Mouse (Mus musculus) forebrain, embryonic 10.5 days (tissue): ENCODE results near the gene Epn1. TPM values are rescaled to one million over a fixed set of nuclear protein-coding genes. Genes with fewer than 3 reads are reported as not detected.

Source experiments
- DNase-seq: peaks from one replicate; pipeline ENCODE4 v3.0.0-alpha.2; 2017; ENCODE audit warnings: low spot score; ENCODE audit errors: extremely low spot score
- H3K27ac ChIP-seq: fragments of 300-500 bp; sonication (generic); 2 replicates; pipeline ENCODE4 v1.5.1; 2016; ENCODE audit warnings: mild to moderate bottlenecking
- H3K27me3 ChIP-seq: fragments of 300-500 bp; sonication (generic); 2 replicates; pipeline ENCODE4 v1.6.1; 2016; ENCODE audit warnings: mild to moderate bottlenecking; ENCODE audit not compliant: poor library complexity, severe bottlenecking
- H3K36me3 ChIP-seq: fragments of 300-500 bp; sonication (generic); replicated peaks from 2 replicates; pipeline ENCODE4 v1.6.1; 2016; ENCODE audit warnings: mild to moderate bottlenecking, moderate library complexity
- H3K4me1 ChIP-seq: fragments of 300-500 bp; sonication (generic); 2 replicates; pipeline ENCODE4 v1.6.1; 2016
- H3K4me3 ChIP-seq: fragments of 300-500 bp; sonication (generic); 2 replicates; pipeline ENCODE4 v1.5.1; 2016; ENCODE audit warnings: mild to moderate bottlenecking, moderate library complexity
- H3K9me3 ChIP-seq: fragments of 300-500 bp; sonication (generic); 2 replicates; pipeline ENCODE4 v1.6.1; 2016; ENCODE audit warnings: mild to moderate bottlenecking, moderate library complexity
- WGBS: fragments of 180-500 bp; shearing (Covaris S2); methylation state at CpG from one replicate; pipeline ENCODE4 v1.1.7; 2016; 5-methylcytosine and 5-hydroxymethylcytosine counted together
- microRNA-seq: library from miRNA; unstranded; fragments of <30 nt; microRNA quantifications from one replicate; pipeline ENCODE4, GENCODE M21; 2017
- polyA plus RNA-seq: library from polyadenylated mRNA; unstranded; fragments of >200 nt; fragmentation: Nextera tagmentation; extraction: Ambion mirVana; gene quantifications from 2 replicates; pipeline ENCODE4 v1.2.1, GENCODE M21; 2016

The Epn1 gene
- polyA plus RNA-seq, 1 experiment from 2014 or later = 53.5 TPM

GRCm38 (mm10) chr7:5112701-5113100 is 32.7 kb downstream of the Epn1 start:
- WGBS = 56% methylated on average over 3 of the region's 3 CpGs
- H3K9me3 ChIP-seq = peaks cover 4% of the 10 kb centered on the region; the same call in 1 of the 2 replicates

GRCm38 (mm10) chr7:5116850-5117249 is 36.8 kb downstream of the Epn1 start, which contains the start of gene Rfpl4:
Rfpl4 (minus strand) TSS chr7:5116950.
- H3K36me3 ChIP-seq = no peaks in the 10 kb centered on the region
- DNase-seq = no peak
- 88% methylated on average over 3 of the region's 3 CpGs for WGBS
- no peak within 1 kb of the TSS for H3K4me3 ChIP-seq
- H3K27me3 ChIP-seq = no peaks in the 10 kb centered on the region
- H3K4me1 ChIP-seq = no peaks in the 10 kb centered on the region
- no peak within 1 kb of the TSS for H3K27ac ChIP-seq
- 0 out of 2 replicates have a peak, but pooled peaks cover 3% of the 10 kb centered on the region for H3K9me3 ChIP-seq

More at GRCm38 (mm10) chr7:5112701-5113100, 32.7 kb downstream of the Epn1 start:
- H3K27me3 ChIP-seq = no peaks in the 10 kb centered on the region
- no peak overlapping the region for H3K4me3 ChIP-seq
- H3K36me3 ChIP-seq = no peaks in the 10 kb centered on the region
- DNase-seq = peak; percentile 9
- H3K27ac ChIP-seq = no peak overlapping the region
- H3K4me1 ChIP-seq = no peaks in the 10 kb centered on the region

- Histone ChIP-seq H3K36me3 (no peaks in the 10 kb centered on the region), H3K4me3 (no peak overlapping the region), H3K27me3 (peaks cover 10% of the 10 kb centered on the region; the same call in 1 of the 2 replicates), H3K27ac (no peak overlapping the region), H3K4me1 (peaks cover 6% of the 10 kb centered on the region), H3K9me3 (peaks cover 10% of the 10 kb centered on the region; the same call in 1 of the 2 replicates)
- 91% methylated on average over 8 of the region's 8 CpGs for WGBS
- no peak for DNase-seq
Observed at GRCm38 (mm10) chr7:5125078-5125477, 45.0 kb downstream of the Epn1 start.

DNA sequence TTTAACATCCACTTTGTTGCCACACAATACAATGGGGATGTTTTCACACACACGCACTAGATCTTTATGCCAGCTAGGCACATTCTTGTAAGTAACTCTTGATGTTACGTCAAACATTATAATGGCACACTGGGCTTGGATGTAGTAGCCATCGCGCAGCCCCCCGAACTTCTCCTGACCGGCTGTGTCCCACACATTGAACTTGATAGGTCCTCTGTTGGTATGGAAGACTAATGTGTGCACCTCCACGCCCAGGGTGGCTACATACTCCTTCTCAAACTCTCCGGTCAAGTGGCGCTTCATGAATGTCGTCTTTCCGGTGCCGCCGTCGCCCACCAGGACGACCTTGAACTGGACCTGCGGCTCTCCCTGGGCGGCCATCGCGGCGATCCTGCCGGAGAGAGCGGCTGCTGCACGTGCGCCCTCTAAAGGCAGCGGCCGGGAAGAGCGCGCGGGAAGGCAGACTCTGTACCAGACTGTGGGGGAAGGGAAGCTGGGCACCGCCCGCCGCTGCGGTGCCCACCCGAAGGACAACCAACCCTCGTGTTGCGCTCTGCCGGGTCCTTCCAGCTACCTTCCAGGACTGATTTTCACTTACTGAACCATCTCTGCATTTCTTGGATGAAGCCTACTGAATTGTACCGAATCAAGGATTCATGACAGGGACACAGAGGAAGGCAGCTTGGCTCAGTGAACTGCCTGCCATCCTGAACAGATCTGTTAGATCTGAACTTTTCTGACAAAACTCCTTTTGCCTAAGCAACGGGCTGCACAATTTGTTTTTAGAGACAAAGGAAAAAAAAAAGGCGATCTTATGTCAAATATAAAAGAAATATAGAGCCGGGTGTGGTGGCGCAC is 45.7 kb downstream of the Epn1 start, which contains the start of gene Rasl2-9:
Gene Rasl2-9 (minus strand): TSS at position 402 of the 858 bp plus-strand sequence.
- peak within 1 kb of the TSS; percentile 47 for H3K4me3 ChIP-seq
- WGBS = 21% methylated on average over 42 of the region's 42 CpGs
- H3K36me3 ChIP-seq = no peaks in the 10 kb centered on the region
- DNase-seq = peak; percentile 70
- peaks cover 6% of the 10 kb centered on the region for H3K4me1 ChIP-seq
- peaks cover 10% of the 10 kb centered on the region; the same call in 1 of the 2 replicates for H3K27me3 ChIP-seq
- H3K27ac ChIP-seq = peak within 1 kb of the TSS; percentile 62
- peaks cover 12% of the 10 kb centered on the region for H3K9me3 ChIP-seq

Small RNAs within 50 kb of the gene (microRNA-seq; reads per million reads assigned to microRNA genes)
- gene Gm26217 = not detected

Other genes starting within 250 kb of the Epn1 start
- 0.47 and 0.79 TPM in 2 replicates for gene Shisa7, start 235.5 kb upstream of the Epn1 start, polyA plus RNA-seq
- gene Isoc2b, start 210.0 kb upstream of the Epn1 start, polyA plus RNA-seq = 2.6 and 2.9 TPM in 2 replicates
- gene Isoc2a, start 203.1 kb upstream of the Epn1 start, polyA plus RNA-seq = 0.73 and 1.0 TPM in 2 replicates
- gene Gm36210, start 173.7 kb upstream of the Epn1 start, polyA plus RNA-seq = 0.12 and 0.22 TPM in 2 replicates
- gene Zfp628, start 165.0 kb upstream of the Epn1 start, polyA plus RNA-seq = 4.1 and 4.2 TPM in 2 replicates
- 8.1 and 8.3 TPM in 2 replicates for gene Nat14, start 158.2 kb upstream of the Epn1 start, polyA plus RNA-seq
- 1.2 and 1.3 TPM in 2 replicates for gene Ssc5d, start 154.4 kb upstream of the Epn1 start, polyA plus RNA-seq
- gene Sbk2, start 115.8 kb upstream of the Epn1 start, polyA plus RNA-seq = 0.11 TPM in 1 of 2 replicates, not detected in the other
- gene Sbk3, start 109.1 kb upstream of the Epn1 start, polyA plus RNA-seq = 0.10 TPM in 1 of 2 replicates, not detected in the other
- 27.3 and 28.7 TPM in 2 replicates for gene Zfp579, start 84.1 kb upstream of the Epn1 start, polyA plus RNA-seq
- gene Zfp524, start 65.8 kb upstream of the Epn1 start, polyA plus RNA-seq = 8.4 and 9.4 TPM in 2 replicates
- 54.0 and 54.1 TPM in 2 replicates for gene Fiz1, start 65.5 kb upstream of the Epn1 start, polyA plus RNA-seq
- gene Gm44973, start 64.7 kb upstream of the Epn1 start, polyA plus RNA-seq = 1.0 and 1.1 TPM in 2 replicates
- 5.1 and 5.7 TPM in 2 replicates for gene Zfp865, start 59.9 kb upstream of the Epn1 start, polyA plus RNA-seq
- gene Ccdc106, start 59.7 kb upstream of the Epn1 start, polyA plus RNA-seq = 4.7 and 6.6 TPM in 2 replicates
- gene 4632433K11Rik, start 46.1 kb upstream of the Epn1 start, polyA plus RNA-seq = not detected in 2 replicates
- 3.0 and 3.8 TPM in 2 replicates for gene Zfp784, start 41.8 kb upstream of the Epn1 start, polyA plus RNA-seq
- 38.0 and 38.8 TPM in 2 replicates for gene Zfp580, start 28.7 kb upstream of the Epn1 start, polyA plus RNA-seq
- 181 and 196 TPM in 2 replicates for gene U2af2, start 18.1 kb upstream of the Epn1 start, polyA plus RNA-seq
- gene Rfpl4, start 36.7 kb downstream of the Epn1 start, polyA plus RNA-seq = not detected in 2 replicates
- gene Rasl2-9, start 45.7 kb downstream of the Epn1 start, polyA plus RNA-seq = 0.24 TPM in 1 of 2 replicates, not detected in the other
- gene Vmn1r55, start 69.4 kb downstream of the Epn1 start, polyA plus RNA-seq = 0.01 TPM in 1 of 2 replicates, not detected in the other
- not detected in 2 replicates for gene Vmn1r56, start 116.5 kb downstream of the Epn1 start, polyA plus RNA-seq
- not detected in 2 replicates for gene Vmn1r57, start 138.3 kb downstream of the Epn1 start, polyA plus RNA-seq